Mouse (Mus musculus) intestine, postnatal 0 days (tissue): Measurements from ENCODE around the gene Tbl1xr1. TPM values are rescaled to one million over a fixed set of nuclear protein-coding genes. Genes with fewer than 3 reads are reported as not detected.
A peak's percentile ranks its signal among the peaks of the same experiment; 100 is the strongest.

Source experiments
- ATAC-seq: fragments of 200-750 bp; cut with Nextera tagmentation; 2 replicates; pipeline ENCODE4 v1.8.0; 2017; ENCODE audit warnings: mild to moderate bottlenecking, moderate TSS enrichment, moderate library complexity
- H3K27ac ChIP-seq: fragments of 300-500 bp; sonication (generic); 2 replicates; pipeline ENCODE4 v1.5.1; 2014; ENCODE audit warnings: mild to moderate bottlenecking, low read depth, low read length, moderate library complexity
- H3K27me3 ChIP-seq: fragments of 300-500 bp; sonication (generic); replicated peaks from 2 replicates; pipeline ENCODE4 v1.6.1; 2014; ENCODE audit warnings: low read length, mixed read lengths; ENCODE audit not compliant: control insufficient read depth, insufficient read depth
- H3K36me3 ChIP-seq: fragments of 300-500 bp; sonication (generic); 2 replicates; pipeline ENCODE4 v1.6.1; 2014; ENCODE audit warnings: mild to moderate bottlenecking, moderate library complexity; ENCODE audit not compliant: control insufficient read depth, insufficient read depth
- H3K4me1 ChIP-seq: fragments of 300-500 bp; sonication (generic); replicated peaks from 2 replicates; pipeline ENCODE4 v1.6.1; 2014; ENCODE audit warnings: antibody characterized with exemption, low read length, mixed read lengths; ENCODE audit not compliant: control insufficient read depth, insufficient read depth
- H3K4me2 ChIP-seq: fragments of 300-500 bp; sonication (generic); replicated peaks from 2 replicates; pipeline ENCODE4 v1.6.1; 2014; ENCODE audit warnings: low read depth, mild to moderate bottlenecking, moderate library complexity
- H3K4me3 ChIP-seq: fragments of 300-500 bp; sonication (generic); 2 replicates; pipeline ENCODE4 v1.5.1; 2014; ENCODE audit warnings: low read depth, low read length
- H3K9ac ChIP-seq: fragments of 300-500 bp; sonication (generic); 2 replicates; pipeline ENCODE4 v1.6.1; 2014; ENCODE audit warnings: mild to moderate bottlenecking, low read depth, low read length
- H3K9me3 ChIP-seq: fragments of 300-500 bp; sonication (generic); 2 replicates; pipeline ENCODE4 v1.6.1; 2016; ENCODE audit warnings: mixed run types; ENCODE audit not compliant: control insufficient read depth
- CTCF ChIP-seq: sonication (generic); IDR thresholded peaks from 2 replicates; pipeline ENCODE4 v1.5.1; 2016; ENCODE audit warnings: low read depth, mild to moderate bottlenecking, control low read depth, antibody characterized with exemption, moderate library complexity
- WGBS: fragments of 180-500 bp; shearing (Covaris S2); extraction: QIAGEN DNeasy Blood & Tissue Kit; methylation state at CpG from one replicate; pipeline ENCODE4 v1.1.7; 2014; 5-methylcytosine and 5-hydroxymethylcytosine counted together
- polyA plus RNA-seq: library from polyadenylated mRNA; unstranded; fragments of >200 nt; fragmentation: Nextera tagmentation; extraction: Ambion mirVana; gene quantifications from 2 replicates; pipeline ENCODE4 v1.2.1, GENCODE M21; 2015

Tbl1xr1 gene
- polyA plus RNA-seq, 1 experiment from 2014 or later, result 5.6 TPM

GRCm38 (mm10) chr3:22115678-22116077 lies 39.2 kb downstream of the Tbl1xr1 start:
- H3K4me3 ChIP-seq, result no peak overlapping the region
- H3K4me1 ChIP-seq, result no peaks in the 10 kb centered on the region; the same call in 1 of the 2 replicates
- no peak; the same call in 1 of the 2 replicates for ATAC-seq

DNA sequence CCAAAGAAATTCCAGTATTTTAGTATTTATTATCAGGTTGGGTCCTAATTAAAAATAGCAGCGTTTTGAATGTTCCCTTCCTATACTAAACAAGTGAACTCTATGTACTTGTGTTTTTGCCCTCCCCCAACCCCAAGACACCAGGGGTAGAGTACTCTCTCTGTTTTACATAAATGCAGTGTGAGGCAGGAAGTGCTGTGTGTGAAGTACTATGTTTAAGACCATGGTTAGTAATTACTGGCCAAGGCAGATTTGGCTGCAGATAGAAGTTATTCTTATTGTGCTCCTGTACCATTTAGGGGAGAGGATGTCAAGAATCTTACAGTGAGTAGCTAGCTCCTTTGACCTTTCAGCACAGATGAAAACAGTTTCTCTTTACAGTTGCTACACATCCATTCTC lies 39.7 kb downstream of the Tbl1xr1 start:
- H3K27me3 ChIP-seq, result no peaks in the 10 kb centered on the region
- no peak for ATAC-seq
- H3K4me1 ChIP-seq, result no peaks in the 10 kb centered on the region; the same call in 1 of the 2 replicates
- no peak for TF ChIP-seq CTCF
- no peak overlapping the region for H3K9ac ChIP-seq
- H3K36me3 ChIP-seq, result no peaks in the 10 kb centered on the region
- WGBS, result 65% methylated on average over 1 of the region's 1 CpGs
- H3K9me3 ChIP-seq, result no peaks in the 10 kb centered on the region
- no peak overlapping the region for H3K4me3 ChIP-seq
- H3K4me2 ChIP-seq, result no peak overlapping the region
- no peak overlapping the region for H3K27ac ChIP-seq

More at GRCm38 (mm10) chr3:22115678-22116077, 39.2 kb downstream of the Tbl1xr1 start:
- no peak overlapping the region for H3K9ac ChIP-seq
- no peak overlapping the region for H3K4me2 ChIP-seq
- WGBS, result 82% methylated on average over 3 of the region's 3 CpGs
- no peak overlapping the region for H3K27ac ChIP-seq
- TF ChIP-seq CTCF, result no peak
- no peaks in the 10 kb centered on the region for H3K36me3 ChIP-seq
- H3K27me3 ChIP-seq, result no peaks in the 10 kb centered on the region
- H3K9me3 ChIP-seq, result no peaks in the 10 kb centered on the region

DNA sequence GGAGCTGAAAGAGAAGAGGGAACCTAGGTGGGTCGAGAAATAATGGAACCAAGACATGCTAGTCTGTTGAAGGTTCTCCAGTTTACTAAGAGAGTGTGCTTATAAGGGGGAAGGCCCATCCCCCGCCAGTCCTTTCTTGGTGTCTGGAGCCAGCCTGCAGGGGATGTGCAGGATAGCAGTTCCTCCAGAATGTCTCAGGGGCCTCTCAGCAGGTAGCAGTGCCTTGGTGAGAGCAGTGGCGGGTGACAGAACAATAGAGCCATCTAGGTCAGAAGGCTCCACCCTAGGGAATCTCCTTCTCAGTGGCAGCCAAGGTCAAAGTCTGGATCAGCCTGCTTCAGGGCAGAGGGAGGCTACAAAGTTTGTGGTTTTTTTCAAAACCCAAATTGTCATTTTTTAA lies 45.3 kb downstream of the Tbl1xr1 start:
- ATAC-seq, result peak; percentile 28; the same call in 1 of the 2 replicates

DNA sequence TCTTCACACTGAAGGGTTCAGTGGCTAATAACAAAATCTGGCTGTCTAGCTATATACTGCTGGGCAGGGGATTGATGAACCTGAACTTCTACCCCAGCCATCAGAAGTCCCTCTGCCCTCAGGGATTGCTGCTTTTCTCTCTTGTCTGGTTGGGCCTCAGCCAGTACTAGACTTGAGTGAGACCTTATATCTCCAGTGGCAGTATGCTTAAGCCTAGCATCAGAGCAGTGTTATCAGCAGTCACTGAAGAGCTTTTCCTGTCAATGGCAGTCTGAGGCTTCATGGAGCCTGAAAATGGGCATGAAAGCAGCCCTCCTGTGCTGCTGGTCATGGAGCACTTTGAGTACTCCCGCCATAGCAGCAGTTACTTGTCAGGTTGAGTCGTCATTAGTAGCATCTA lies 46.7 kb downstream of the Tbl1xr1 start:
- H3K4me3 ChIP-seq, result no peak overlapping the region
- no peak for ATAC-seq
- WGBS, result 68% methylated on average over 2 of the region's 2 CpGs
- H3K4me1 ChIP-seq, result 0 out of 2 replicates have a peak, but pooled peaks cover 3% of the 10 kb centered on the region
- H3K27me3 ChIP-seq, result no peaks in the 10 kb centered on the region
- no peak overlapping the region for H3K4me2 ChIP-seq
- TF ChIP-seq CTCF, result no peak
- no peak overlapping the region for H3K9ac ChIP-seq
- H3K9me3 ChIP-seq, result no peaks in the 10 kb centered on the region
- no peaks in the 10 kb centered on the region for H3K36me3 ChIP-seq
- H3K27ac ChIP-seq, result no peak overlapping the region

More for the DNA sequence above, 45.3 kb downstream of the Tbl1xr1 start:
- 42% methylated on average over 3 of the region's 3 CpGs for WGBS
- Histone ChIP-seq H3K27me3 (no peaks in the 10 kb centered on the region), H3K36me3 (no peaks in the 10 kb centered on the region), H3K4me3 (no peak overlapping the region), H3K27ac (no peak overlapping the region), H3K9ac (no peak overlapping the region), H3K9me3 (no peaks in the 10 kb centered on the region), H3K4me2 (no peak overlapping the region), H3K4me1 (0 out of 2 replicates have a peak, but pooled peaks cover 3% of the 10 kb centered on the region)
- TF ChIP-seq CTCF, result peak; percentile 18; the same call in 1 of the 2 replicates

DNA sequence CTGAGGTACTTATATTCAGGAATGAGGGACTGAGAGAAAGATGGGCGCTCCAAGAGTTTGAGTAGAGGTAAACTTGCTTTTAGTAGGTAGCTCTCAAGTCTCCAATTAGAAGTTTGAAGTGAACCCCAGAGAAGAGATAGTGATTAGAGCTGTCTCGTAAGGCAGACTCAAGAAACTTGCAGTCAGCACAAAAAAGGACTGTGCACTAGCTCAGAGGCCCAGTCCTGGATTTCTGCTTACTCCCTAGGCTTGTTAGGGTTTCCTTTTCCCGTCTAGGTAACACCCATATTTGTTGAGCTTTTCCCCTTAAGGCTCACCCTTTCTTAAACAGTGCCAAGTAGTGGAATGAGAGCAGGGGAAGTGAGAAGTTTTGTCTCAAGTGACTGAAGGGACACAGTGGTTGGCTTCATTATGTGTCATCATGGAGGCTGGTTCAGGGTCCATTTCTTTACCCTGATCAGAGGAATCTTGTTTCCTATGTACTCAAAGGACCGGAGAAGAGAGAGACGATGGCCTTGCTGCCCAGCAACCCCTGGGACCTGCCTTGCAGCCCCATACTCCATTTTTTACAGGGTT lies 49.9 kb downstream of the Tbl1xr1 start:
- no peaks in the 10 kb centered on the region for H3K27me3 ChIP-seq
- H3K9ac ChIP-seq, result no peak overlapping the region
- no peak overlapping the region for H3K4me3 ChIP-seq
- no peak overlapping the region for H3K27ac ChIP-seq
- 80% methylated on average over 5 of the region's 5 CpGs for WGBS
- no peak overlapping the region for H3K4me2 ChIP-seq
- no peaks in the 10 kb centered on the region for H3K9me3 ChIP-seq
- no peak; the same call in 1 of the 2 replicates for ATAC-seq
- H3K36me3 ChIP-seq, result no peaks in the 10 kb centered on the region
- H3K4me1 ChIP-seq, result 0 out of 2 replicates have a peak, but pooled peaks cover 3% of the 10 kb centered on the region
- TF ChIP-seq CTCF, result no peak

GRCm38 (mm10) chr3:22131277-22131676 lies 54.8 kb downstream of the Tbl1xr1 start:
- Histone ChIP-seq H3K27me3 (no peaks in the 10 kb centered on the region), H3K9ac (no peak overlapping the region), H3K4me2 (no peak overlapping the region), H3K27ac (no peak overlapping the region), H3K36me3 (no peaks in the 10 kb centered on the region), H3K4me1 (0 out of 2 replicates have a peak, but pooled peaks cover 1% of the 10 kb centered on the region), H3K4me3 (no peak overlapping the region), H3K9me3 (no peaks in the 10 kb centered on the region)
- no peak for TF ChIP-seq CTCF
- WGBS, result 94% methylated on average over 2 of the region's 2 CpGs
- ATAC-seq, result no peak

- H3K36me3 ChIP-seq, result no peaks in the 10 kb centered on the region
- 83% methylated on average over 7 of the region's 7 CpGs for WGBS
- no peaks in the 10 kb centered on the region for H3K9me3 ChIP-seq
- H3K4me3 ChIP-seq, result no peak overlapping the region
- no peaks in the 10 kb centered on the region for H3K4me1 ChIP-seq
- H3K4me2 ChIP-seq, result no peak overlapping the region
- H3K27me3 ChIP-seq, result no peaks in the 10 kb centered on the region
- no peak for TF ChIP-seq CTCF
- no peak for ATAC-seq
- no peak overlapping the region for H3K27ac ChIP-seq
- H3K9ac ChIP-seq, result no peak overlapping the region
Observed at GRCm38 (mm10) chr3:22133626-22134025, 57.2 kb downstream of the Tbl1xr1 start.
